Mouse (Mus musculus) erythroblast, embryonic 14.5 days (primary cell): ENCODE data around the gene Elp4.

Experiments
- GATA1 ChIP-seq: IDR thresholded peaks from 2 replicates; pipeline ENCODE4 v1.6.1; 2012; ENCODE audit warnings: low read length, inconsistent platforms, mixed read lengths
- TAL1 ChIP-seq: IDR thresholded peaks from 3 replicates; pipeline ENCODE4 v1.6.1; 2012; ENCODE audit warnings: low read length, inconsistent platforms, mixed read lengths

DNA sequence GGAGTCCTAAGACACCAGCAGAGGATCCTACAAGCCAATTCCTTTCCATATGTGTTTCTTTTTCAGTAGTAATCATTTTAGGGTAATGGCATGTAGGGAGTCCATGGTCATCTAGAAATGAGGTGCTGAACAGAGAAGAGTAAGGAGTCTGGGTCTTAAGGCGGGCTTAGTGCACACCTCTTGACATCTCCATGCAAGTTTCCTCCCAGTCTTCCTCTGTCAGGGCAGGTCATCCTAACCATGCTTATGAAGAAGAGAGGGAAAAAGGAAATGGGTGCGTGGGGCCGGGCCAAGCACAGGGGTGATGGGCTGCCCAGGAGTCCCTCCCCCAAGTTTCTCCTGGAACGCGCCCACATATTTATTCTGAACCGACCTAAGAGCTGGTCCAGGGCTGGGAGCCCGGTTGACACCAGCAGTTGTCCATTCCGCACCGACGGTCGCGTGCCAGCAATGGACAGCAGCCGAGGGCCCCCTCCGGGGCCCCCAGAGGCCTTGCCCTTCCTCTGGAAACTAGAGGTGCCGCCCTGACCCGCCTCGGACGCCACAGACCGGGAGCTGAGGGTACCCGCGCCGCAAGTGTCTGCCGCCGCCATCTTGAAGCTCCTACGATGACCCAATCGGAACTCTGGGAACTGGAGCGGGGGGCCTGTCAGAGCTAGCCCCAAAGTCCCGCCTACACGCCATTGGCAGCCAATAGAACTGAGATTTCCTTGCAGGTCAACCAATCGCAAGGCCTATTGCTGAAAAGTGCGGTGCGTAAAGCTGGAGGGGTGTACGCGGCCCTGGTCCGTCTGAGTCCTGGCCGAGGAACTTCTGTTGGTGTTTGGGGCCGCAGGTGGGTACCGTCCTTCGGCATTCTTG lies at the start of gene Elp4, which contains the start of gene Immp1l:
- TF ChIP-seq GATA1 = no peak
- TF ChIP-seq TAL1 = no peak
